Mouse (Mus musculus): ENCODE data around the gene Crybg2.

- TF ChIP-seq CTCF (IDR thresholded peaks at IDR 0.05; ENCODE audit: low read depth, low read length) (0 out of 2 replicates have a peak, but pooled peaks have one; percentile 5), GATA1 (IDR thresholded peaks at IDR 0.05; ENCODE audit: borderline replicate concordance, low read length) (no peak)
Measured at GRCm38 (mm10) chr4:134012858-134013528, 47.6 kb upstream of the Crybg2 start.
